8 mouse cellular contexts compared by ENCODE assay signal in genomic region chr9:117250036-117250830, GRCm38 (mm10).
DNase-seq lines count a peak whose midpoint lies in the region; ATAC-seq and TF ChIP-seq lines count a peak whose summit lies in the region.

No protein-coding gene starts in this region.

- no peak for TF ChIP-seq EP300 in liver, embryonic 14.5 days (IDR thresholded peaks at IDR 0.05; ENCODE audit: low read depth)

- H3K4me2 ChIP-seq in heart, embryonic 13.5 days = peak overlapping the region; percentile 84
- peak overlapping the region; percentile 53 for H3K4me2 ChIP-seq in liver, embryonic 14.5 days (ENCODE audit: low read depth)

- H3K27me3 ChIP-seq in heart, embryonic 13.5 days (replicated peaks) = no peaks in the 10 kb centered on the region
- H3K27me3 ChIP-seq in liver, embryonic 14.5 days (ENCODE audit: control insufficient read depth, insufficient read depth, low read length) = no peaks in the 10 kb centered on the region

- 25% methylated on average over 13 of the region's 13 CpGs for WGBS in heart, embryonic 13.5 days
- WGBS in liver, embryonic 14.5 days (ENCODE audit: insufficient replicate concordance) = 44% methylated on average over 13 of the region's 13 CpGs

- no peaks in the 10 kb centered on the region for H3K9me3 ChIP-seq in heart, embryonic 13.5 days
- no peaks in the 10 kb centered on the region for H3K9me3 ChIP-seq in liver, embryonic 14.5 days (ENCODE audit: control insufficient read depth, low read length)

- H3K36me3 ChIP-seq in heart, embryonic 13.5 days = no peaks in the 10 kb centered on the region
- H3K36me3 ChIP-seq in liver, embryonic 14.5 days (replicated peaks; ENCODE audit: control insufficient read depth, insufficient read depth, low read depth) = no peaks in the 10 kb centered on the region

- H3K4me3 ChIP-seq in heart, embryonic 13.5 days = peak overlapping the region; percentile 80
- peak overlapping the region; percentile 16 to 63; a peak in 3 of 4 replicates for H3K4me3 ChIP-seq in liver, embryonic 14.5 days (ENCODE audit: insufficient read depth in 1 of 2, low read depth in 2 of 2, low read length in 2 of 2)

- peak; percentile 22 to 68 for DNase-seq in adrenal gland, adult (ENCODE audit: inconsistent age in 2 of 2, low spot score in 1 of 2)
- DNase-seq in adrenal gland, postnatal 4 days (ENCODE audit: low spot score in 2 of 2) = no peak
- peak; percentile 41 for DNase-seq in 3134 (ENCODE audit: extremely low read depth, insufficient read length, low spot score)
- no peak for DNase-seq in liver, embryonic 14.5 days (ENCODE audit: low read depth in 3 of 3, low spot score in 3 of 3)
- DNase-seq in spleen, postnatal 36 days (ENCODE audit: low spot score in 2 of 2) = no peak
- DNase-seq in thymus, postnatal 36 days = no peak

- peaks cover 58% of the 10 kb centered on the region for H3K4me1 ChIP-seq in heart, embryonic 13.5 days
- H3K4me1 ChIP-seq in liver, embryonic 14.5 days (replicated peaks; ENCODE audit: control insufficient read depth in 2 of 2, insufficient read depth in 2 of 2, low read length in 1 of 2) = peaks cover 0 to 5% of the 10 kb centered on the region in 2 experiments; a peak in 2 of 4 replicates

- TF ChIP-seq CTCF in liver, embryonic 14.5 days (IDR thresholded peaks at IDR 0.05; ENCODE audit: low read depth) = no peak

- ATAC-seq in heart, embryonic 13.5 days (ENCODE audit: extremely low read depth, insufficient number of reproducible peaks, low FRiP score, low TSS enrichment) = no peak
- no peak for ATAC-seq in liver, embryonic 14.5 days (ENCODE audit: insufficient read depth)
- no peak for ATAC-seq in erythroblast, adult 5-6 weeks (replicated peaks; ENCODE audit: low FRiP score, poor library complexity, severe bottlenecking)

- peak overlapping the region; percentile 94 for H3K9ac ChIP-seq in heart, embryonic 13.5 days
- H3K9ac ChIP-seq in liver, embryonic 14.5 days (replicated peaks) = no peak overlapping the region

- H3K27ac ChIP-seq in heart, embryonic 13.5 days (replicated peaks) = peak overlapping the region; percentile 91
- H3K27ac ChIP-seq in liver, embryonic 14.5 days = no peak overlapping the region

Comparison
In these comparisons a context has a peak if more than half of its experiments do, and no peak if none do; other contexts are left out.
1. DNase-seq: peak in adrenal gland, adult (2 of 2) and 3134 (single experiment); none in adrenal gland, postnatal 4 days (0 of 2), liver, embryonic 14.5 days (0 of 3), spleen, postnatal 36 days (0 of 2) and thymus, postnatal 36 days (0 of 2).